Mouse (Mus musculus): ENCODE data around the gene Fgfr2.
A peak's percentile ranks its signal among the peaks of the same experiment; 100 is the strongest.

The Fgfr2 gene

DNA sequence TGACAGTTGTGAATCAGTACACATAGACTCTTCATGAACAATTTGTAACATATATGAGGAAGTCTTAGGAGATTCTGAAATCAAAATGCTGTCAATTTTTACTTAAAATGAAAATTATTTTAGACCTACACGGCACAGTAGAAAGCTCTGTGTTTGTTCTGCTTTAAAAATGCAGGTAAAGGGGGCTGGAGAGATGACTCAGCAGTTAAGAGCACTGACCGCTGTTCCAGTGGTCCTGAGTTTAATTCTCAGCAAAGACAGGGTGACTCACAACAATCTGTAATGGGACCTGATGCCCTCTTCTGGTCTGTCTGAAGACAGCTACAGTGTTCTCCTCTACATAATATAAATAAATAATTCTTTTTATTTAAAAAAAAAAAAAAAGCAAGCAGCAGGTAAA, 157.4 kb downstream of the Fgfr2 start:
- no peak for DNase-seq (ENCODE audit: extremely low spot score, low read depth, low spot score)

DNA sequence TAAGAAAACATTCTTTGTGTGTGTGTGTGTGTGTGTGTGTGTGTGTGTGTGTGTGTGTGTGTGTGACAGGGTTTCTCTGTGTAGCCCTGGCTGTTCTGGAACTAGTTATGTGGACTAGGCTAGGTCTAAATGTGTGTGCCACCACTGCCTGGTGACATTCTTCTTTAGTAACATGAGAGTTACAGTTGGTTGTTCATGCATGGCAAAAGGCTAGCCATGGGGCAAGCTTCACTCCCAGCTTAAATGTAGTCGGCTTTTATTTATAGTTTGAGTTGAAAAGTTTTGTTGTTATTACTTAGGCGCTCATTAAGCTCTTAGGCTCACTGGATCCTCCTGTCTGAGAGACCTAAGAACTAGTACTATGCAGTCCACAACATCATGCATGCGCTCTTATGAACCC, 158.8 kb downstream of the Fgfr2 start:
- DNase-seq (ENCODE audit: extremely low spot score, low read depth, low spot score), result no peak

DNA sequence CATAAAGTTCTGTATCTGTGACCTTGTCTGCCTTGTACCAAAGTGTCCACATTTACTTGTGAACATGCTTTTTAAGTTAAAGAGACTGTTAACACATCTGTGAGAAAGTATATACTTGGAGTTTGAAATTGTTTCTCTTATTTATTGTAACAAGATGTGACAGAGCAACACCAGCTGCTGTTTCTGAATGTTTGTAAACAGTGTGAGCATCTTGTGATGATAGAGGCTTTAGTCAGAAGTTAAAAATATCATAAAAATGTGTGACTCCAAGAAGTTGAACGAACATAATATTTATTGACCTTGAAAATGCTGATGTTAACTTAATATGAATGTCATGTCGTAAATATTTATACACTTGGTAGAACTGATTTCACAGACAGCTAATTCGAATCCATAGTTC, 172.5 kb downstream of the Fgfr2 start:
- DNase-seq (ENCODE audit: extremely low spot score, low read depth, low spot score), result no peak

DNA sequence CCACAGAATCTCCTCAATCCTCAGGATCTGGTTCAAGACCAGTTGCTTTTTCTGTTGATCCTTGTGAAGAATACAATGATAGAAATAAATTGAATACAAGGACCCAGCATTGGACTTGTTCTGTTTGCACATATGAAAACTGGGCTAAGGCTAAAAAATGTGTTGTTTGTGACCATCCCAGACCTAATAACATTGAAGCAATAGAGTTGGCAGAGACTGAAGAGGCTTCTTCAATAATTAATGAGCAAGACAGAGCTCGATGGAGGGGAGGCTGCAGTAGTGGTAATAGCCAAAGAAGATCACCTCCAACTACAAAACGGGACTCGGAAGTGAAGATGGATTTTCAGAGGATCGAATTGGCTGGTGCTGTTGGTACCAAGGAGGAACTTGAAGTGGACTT, 173.2 kb downstream of the Fgfr2 start:
- DNase-seq (ENCODE audit: extremely low spot score, low read depth, low spot score), result no peak

DNA sequence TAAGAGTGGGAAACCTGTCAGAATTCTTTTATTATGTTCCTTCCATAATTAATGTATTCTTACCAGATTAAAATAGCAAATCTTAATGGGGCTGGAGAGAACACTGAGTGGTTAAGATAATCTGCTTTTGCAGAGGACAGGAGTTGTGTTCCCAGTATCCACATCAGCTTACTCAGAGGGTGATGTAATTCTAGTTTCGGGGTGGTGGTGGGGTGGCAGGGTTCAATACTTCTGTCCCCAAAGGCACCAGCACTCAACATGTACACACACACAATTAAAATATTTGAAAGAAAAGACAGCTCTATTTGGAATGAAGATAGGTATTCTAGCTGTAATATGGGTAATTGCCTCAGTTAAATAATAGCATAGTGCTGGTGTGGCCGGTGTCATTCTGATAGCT, 182.6 kb downstream of the Fgfr2 start:
- DNase-seq (ENCODE audit: extremely low spot score, low read depth, low spot score), result no peak

DNA sequence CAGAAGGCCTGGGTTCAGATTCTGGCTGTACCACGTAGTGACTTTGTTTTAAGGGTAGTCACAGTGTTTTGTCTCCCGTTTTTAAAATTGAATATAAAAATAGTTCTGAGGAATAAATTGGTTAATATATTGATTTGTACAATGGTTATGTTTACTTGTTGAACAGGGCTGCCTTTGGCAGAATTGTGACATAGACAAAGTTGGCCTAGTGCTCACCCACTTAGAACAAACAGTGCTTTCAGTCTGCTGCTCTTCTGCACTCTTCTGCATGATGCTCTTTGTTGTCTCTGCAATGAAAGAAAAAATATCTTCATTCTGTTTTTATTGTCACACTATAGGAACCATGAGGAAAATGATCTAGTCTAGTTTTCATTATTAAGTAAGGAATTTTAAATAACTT, 184.0 kb downstream of the Fgfr2 start:
- no peak for DNase-seq (ENCODE audit: extremely low spot score, low read depth, low spot score)

DNA sequence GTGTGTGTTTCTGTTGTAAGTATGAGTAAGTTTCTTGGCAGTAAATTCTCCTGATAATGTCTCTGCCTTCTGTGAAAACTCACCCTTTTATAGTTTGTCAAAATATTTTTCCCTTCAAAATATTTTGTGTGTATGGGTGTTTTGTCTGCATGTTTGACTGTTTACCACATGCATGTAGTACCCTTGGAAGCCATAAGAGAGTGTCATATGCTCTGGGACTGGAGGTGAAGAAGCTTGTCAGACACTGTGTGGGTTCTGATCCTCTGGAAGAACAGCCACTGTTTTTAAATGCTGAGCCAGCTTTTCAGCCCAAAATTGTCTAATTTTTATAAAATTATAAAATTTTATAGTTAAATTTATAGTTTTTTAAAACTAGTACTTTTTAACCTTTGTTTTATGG, 188.4 kb downstream of the Fgfr2 start:
- no peak for DNase-seq (ENCODE audit: extremely low spot score, low read depth, low spot score)

DNA sequence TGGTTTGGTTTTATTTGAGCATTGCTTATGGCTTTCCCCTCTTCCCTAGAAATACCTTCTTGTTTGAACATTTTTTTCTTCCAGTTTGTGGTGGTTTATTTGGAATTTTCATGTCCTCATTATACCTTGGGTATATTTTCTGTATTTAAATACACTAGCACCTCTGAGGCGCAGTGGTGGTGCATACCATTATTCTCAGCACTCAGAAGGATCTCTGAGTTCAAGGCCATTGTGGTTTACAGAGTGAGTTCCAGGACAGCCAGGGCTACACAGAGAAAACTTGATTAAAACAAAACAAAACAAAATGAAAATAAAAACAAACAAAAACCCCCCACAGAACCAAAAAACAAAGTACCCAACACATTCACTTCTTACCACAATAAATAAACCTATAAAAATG, 189.8 kb downstream of the Fgfr2 start:
- DNase-seq (ENCODE audit: extremely low spot score, low read depth, low spot score), result no peak

DNA sequence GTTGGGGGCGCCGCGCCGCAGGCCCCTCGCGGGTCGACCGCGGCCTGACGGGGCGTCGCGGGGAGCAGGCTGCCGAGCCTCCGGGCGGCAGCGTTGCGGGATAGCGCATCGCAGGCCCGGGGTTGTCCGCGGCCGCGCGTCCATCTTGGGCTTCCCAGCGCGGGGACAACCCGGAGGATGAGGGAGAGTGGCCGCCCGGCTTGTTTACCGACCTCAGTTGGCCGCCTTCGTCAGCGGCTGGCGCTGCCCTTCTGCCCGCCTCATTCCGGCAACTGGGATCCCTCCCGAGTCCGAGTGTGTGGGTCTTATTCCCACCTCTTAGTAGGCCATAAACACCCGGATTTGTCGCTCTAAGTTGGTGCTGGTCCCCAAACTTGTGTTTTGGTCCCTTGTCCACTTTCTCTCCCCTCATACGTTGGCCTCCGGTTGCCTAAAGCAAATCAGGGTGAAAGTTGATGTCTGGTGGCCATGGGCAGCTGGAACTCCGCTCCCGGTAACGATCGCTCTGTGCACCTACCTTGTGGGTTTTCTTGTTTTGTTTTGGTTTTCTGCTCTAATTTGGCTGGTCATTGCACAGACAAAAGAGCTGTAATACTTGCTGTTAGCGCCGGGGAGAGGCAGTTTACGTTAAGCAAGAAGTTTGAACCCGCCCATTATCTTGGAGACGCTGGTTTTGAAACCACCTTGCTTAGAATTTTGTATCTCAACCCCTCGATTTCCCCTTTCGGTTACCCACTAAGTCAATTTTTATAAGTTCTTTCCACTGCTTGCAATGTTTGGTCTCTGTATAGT, 191.4 kb downstream of the Fgfr2 start:
- no peak for DNase-seq (ENCODE audit: extremely low spot score, low read depth, low spot score)

DNA sequence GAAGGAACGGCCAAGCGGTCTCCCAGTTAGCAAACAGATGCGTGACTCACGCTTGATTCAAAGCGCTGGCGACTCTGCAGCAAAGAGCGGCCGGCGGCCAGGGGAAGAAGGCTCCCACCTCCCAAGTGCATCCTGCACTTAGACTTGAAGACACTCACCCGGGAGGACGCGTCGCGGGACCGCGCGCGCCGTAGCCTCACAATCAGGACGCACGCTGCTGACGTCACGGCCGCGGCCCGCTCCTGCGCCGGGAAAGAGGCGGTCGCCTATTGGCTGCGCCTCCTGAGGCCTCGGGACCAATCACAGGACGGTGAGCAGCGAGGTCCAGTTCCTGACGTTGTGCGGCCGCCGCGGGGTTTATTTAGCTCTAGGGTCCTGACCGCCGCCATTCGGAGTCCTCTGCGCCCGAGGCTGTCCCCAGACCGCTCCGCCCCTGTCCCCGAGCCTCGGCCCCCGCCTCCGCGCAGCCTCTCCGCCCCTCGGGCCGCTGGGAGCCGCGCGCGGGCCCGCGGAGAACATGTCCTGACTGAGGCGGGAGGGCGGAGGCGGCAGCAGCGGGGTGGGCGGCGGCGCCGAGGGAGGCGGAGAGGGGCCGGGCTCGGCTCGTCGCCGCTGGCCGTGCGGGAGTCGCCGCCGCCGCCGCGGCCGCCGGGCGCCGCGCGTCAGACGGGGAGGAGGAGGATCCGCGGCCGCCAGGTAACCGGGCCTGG, 192.1 kb downstream of the Fgfr2 start, which contains the start of gene Zranb1:
Gene Zranb1 (plus strand): TSS at position 293 of the 710 bp plus-strand sequence.
- peak; percentile 90 for DNase-seq (ENCODE audit: extremely low spot score, low read depth, low spot score)

DNA sequence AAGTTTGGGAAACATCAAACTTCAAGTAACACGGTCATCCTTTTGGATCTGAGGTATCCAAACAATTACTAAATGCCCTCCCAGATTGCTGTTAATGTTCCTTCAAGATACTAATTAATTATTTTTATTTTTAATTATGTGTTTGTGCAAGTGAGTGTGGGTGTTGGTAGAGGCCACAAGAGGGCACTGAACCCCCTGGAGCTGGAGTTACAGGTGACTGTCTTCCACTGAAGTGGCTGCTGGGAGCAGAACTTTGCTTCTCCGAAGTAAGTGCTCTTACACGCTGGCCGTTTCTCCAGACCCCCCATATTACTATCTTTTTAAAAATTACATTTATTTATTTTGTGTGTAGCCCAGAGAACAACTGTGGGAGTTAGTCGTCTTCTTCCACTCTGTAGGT, 193.1 kb downstream of the Fgfr2 start:
- DNase-seq (ENCODE audit: extremely low spot score, low read depth, low spot score), result no peak

DNA sequence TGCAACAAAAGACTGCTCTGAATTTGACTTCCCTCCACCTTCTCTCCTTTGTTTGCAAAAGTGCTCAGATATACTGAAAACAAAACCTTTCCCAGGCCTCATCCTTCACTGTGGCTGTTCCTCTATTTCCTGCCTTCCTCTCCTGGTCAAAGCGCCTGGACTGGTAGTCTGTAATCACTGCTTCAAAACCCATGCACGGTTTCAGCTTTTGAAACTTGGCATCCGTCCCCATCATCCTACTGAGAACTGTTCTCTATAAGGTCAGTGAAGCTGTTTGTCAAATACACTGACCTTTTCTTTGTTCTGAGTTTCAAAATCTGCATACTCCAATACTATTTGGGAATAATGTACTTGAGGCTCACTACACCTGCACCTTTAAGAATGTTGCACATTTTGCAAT, 195.9 kb downstream of the Fgfr2 start:
- DNase-seq (ENCODE audit: extremely low spot score, low read depth, low spot score), result no peak

DNA sequence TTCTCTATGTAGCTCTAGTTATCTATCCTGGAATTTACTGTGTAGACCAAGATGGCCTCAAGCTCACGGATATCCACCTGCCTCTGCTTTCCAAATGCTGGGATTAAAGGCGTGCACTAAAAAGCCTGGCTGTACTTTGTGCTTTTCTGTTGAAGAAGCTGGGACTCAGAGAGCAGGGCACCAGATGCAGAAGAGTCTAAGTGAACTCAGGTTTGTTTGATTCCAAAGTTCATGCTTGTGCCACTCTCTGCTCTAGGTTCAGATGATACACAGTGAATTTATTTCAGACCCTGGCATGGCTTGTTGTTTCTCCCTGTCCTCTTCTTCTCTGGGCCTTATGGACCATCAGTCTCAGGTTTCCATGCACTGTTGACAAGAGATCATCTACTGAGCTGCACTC, 197.9 kb downstream of the Fgfr2 start:
- DNase-seq (ENCODE audit: extremely low spot score, low read depth, low spot score), result no peak

DNA sequence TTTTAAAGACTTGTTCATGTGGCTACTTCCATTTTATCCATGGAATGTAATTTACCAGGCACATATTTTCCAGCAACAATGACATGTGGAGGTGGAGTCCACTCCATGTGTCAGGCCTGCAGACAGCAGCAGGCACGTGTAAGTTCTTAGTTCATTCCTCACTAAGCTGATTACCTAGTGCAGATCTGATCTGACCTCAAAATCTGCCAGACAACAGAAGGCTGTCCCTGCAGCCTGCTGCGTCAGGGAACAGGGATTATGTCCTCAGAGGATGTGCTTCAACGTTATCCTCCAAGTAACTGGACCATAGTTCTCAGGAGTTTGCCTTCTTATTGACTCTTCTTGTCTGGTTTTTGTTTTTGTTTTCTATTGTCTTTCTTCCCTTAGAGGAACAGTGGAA, 201.2 kb downstream of the Fgfr2 start:
- no peak for DNase-seq (ENCODE audit: extremely low spot score, low read depth, low spot score)

DNA sequence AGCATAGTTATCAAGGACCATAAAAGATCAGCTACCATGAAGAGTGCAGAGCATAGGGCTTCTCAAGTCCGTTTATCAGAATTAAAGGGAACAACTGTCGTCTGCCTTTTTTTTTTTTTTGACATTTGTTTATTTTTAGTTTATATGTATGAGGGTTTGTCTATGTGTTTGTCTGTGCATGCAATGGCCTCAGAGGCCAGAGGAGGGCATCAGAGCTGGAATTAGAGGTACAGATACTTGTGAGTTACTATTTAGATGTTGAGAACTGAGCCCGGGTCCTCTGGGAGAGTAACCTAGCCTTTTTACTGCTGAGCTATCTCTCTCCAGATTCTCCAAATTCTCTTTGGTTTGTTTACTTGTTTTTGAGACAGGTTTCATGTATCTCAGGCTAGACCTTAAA, 219.4 kb downstream of the Fgfr2 start:
- DNase-seq (ENCODE audit: extremely low spot score, low read depth, low spot score), result no peak

DNA sequence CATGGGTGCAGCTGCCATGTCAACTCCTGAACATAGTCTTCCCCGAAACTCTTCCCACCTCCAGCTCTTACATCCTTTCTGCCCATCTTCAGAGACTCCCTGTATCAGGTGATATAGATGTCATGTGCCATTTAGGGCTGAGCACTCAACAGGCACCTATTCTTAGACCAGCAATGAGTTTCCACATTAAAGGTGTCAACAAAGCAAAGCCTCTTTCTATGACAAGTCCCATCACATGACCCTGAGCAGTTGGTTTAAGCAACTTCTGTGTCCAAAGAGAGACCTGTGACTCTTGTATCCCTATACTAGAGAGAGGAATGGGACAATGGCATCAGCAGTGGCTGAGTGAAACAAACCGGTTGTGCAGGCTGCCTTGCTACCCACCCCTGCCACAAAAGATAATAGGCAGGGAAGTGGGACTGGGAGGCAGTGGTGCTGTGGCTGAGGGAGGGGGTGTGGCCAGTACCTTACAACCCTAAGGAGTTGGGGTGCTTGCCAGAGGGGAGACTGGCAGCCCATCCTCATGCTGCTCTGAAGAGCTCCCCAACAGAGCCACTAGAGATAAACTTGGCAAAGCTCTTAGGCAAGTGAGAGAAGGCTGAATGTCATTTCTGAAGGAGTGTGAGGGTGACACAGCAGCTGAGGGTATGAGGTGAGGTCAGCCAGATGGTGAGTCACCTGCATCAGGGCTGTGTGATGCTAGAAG, 222.2 kb downstream of the Fgfr2 start:
- no peak for DNase-seq (ENCODE audit: extremely low spot score, low read depth, low spot score)

DNA sequence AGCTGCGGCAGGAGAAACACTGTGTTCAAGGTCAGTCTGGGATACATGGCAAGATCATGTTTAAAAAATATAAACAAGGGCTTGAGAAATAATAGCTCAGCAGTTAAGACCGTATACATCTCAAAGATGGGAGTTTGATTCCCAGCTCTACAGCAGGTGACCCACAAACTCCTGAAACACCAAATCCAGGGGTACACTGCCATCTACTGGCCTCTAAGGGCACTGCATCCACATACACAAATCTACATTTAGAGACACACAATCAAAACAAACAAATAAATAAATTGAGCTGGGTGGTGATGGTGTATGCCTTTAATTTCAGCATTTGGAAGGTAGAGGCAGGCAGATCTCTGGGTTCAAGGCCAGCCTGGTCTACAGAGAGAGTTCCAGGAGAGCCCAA, 224.9 kb downstream of the Fgfr2 start:
- DNase-seq (ENCODE audit: extremely low spot score, low read depth, low spot score), result no peak

DNA sequence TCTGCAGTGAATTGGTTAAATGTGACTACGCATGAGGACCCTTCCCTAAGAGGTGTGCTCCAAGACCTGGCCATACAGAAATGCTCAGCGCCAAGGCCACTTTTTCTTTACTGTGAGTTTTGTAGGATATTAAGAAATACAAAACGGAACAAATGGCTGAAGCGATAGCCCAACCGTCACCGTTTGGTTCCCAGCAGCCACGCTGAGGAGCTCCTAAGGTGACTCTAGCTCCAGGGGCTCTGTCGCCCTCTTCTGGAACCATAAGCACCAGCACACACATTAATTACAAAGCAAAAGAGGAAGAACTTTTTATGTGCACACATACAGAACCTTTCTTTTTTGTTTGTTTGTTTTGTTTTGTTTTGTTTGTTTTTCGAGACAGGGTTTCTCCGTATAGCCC, 225.9 kb downstream of the Fgfr2 start:
- no peak for DNase-seq (ENCODE audit: extremely low spot score, low read depth, low spot score)

DNA sequence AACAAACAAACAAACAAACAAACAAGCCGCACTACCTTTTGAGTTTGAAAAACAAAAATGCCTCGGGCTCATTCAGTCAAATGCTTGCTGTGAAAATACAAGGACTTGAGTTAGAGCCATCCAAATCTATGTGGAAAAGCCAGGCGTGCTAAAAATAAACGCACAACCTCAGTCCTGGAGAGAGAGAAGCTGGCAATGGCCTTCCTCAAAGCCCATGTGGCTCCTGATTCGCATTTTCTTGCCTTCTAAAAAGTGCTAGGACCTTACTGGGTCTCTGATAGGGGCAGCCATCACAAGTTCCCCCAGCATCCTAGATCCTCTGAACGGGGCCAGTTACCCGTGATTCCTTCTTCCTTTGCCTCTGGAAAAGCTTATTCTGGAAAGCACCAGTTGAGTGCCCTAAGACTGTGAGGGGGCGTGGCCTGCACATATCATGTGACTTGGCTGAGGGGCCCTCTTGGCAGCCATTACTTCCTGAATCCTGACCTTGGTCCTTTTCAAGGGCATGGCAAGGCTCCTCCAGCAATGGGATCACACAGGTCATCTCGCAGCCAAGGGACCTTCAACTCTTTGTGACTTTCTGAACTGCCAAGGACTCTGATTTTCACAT, 226.8 kb downstream of the Fgfr2 start:
- no peak for DNase-seq (ENCODE audit: extremely low spot score, low read depth, low spot score)

DNA sequence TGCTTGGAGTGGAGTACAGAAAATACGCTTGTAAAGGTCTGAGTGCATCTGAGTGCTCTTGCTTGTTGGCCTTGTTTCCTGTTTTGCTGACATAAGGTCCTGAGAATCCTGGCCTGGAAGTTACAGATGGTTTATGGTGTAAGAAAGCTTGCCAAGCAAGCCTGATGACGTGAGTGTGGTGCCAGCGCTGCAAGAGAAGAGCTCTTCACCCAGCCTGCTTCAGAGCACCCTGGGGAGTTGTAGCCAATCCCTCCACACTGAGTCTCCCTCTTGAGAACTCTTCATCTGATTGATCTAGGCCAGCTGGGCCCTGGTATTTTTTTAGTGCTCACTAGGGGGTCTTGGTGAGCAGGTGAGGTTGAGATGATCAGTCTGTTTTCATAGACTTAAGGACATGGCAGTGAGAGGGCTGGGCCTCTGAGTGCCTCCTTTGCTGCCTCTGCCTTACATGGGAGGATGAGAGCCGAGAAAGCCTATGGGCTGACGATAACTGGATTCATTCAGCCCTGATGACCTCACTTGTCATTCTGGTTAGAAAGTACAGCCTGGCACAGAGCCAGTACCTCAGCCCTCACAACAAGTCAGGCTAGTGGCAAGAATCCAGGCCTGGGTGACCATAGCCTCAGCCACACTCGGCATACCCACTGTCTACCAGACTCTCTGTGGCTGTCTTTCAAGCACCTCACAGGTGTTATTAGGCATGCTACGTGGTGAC, 228.2 kb downstream of the Fgfr2 start:
- no peak for DNase-seq (ENCODE audit: extremely low spot score, low read depth, low spot score)

DNA sequence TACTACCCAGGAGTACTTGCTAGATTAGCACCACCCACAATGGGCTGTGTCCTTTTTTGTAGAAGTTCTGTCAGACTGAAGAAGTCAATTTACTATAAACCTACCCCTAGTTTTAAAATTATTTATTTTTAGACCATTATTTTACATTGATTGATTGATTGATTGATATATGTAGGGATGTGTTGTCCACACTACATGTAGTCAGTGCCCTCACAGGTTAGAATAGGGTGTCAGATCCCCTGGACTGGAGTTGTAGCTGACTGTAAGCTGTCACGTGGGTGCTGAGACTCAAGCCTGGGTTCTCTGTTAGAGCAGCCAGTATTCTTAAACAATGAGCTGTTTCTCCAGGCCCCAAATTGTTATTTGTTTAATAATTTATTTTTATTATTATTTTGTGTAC, 229.8 kb downstream of the Fgfr2 start:
- no peak for DNase-seq (ENCODE audit: extremely low spot score, low read depth, low spot score)
